In genomic region chr1:59482696-59483520, GRCm38 (mm10) we compare ENCODE assay signal across 8 mouse cellular contexts. TPM values are rescaled to one million over a fixed set of nuclear protein-coding genes. Genes with fewer than 3 reads are reported as not detected.
DNase-seq lines count a peak whose midpoint lies in the region; TF ChIP-seq lines count a peak whose summit lies in the region.

No protein-coding gene starts in this region.

- peak overlapping the region; percentile 69 to 88 for H3K4me3 ChIP-seq in MEL (ENCODE audit: control insufficient read depth in 1 of 2, insufficient read depth in 1 of 2, low read depth in 2 of 2, low read length in 2 of 2)
- H3K4me3 ChIP-seq in bone marrow, adult 2 months (replicated peaks; ENCODE audit: control insufficient read depth, low read depth, low read length): peak overlapping the region; percentile 76
- H3K4me3 ChIP-seq in forebrain, embryonic 10.5 days: peak overlapping the region; percentile 93
- peak overlapping the region; percentile 95 for H3K4me3 ChIP-seq in megakaryocyte, embryonic 14.5 days (replicated peaks)

- H3K27ac ChIP-seq in MEL (ENCODE audit: control insufficient read depth, low read depth, low read length): peak overlapping the region; percentile 81
- peak overlapping the region; percentile 66; the same call in 1 of the 2 replicates for H3K27ac ChIP-seq in bone marrow, adult 2 months (ENCODE audit: control insufficient read depth, insufficient read depth, low read depth, low read length, poor library complexity)
- H3K27ac ChIP-seq in forebrain, embryonic 10.5 days: peak overlapping the region; percentile 94

- H3K9ac ChIP-seq in MEL (ENCODE audit: control insufficient read depth, low read depth, low read length, poor library complexity, severe bottlenecking): peak overlapping the region; percentile 86

- H3K4me1 ChIP-seq in MEL (ENCODE audit: control insufficient read depth in 1 of 2, insufficient read depth in 2 of 2, low read length in 2 of 2): peaks cover 15 to 30% of the 10 kb centered on the region in 2 experiments
- H3K4me1 ChIP-seq in bone marrow, adult 2 months (ENCODE audit: control insufficient read depth, insufficient read depth, low read length): peaks cover 3% of the 10 kb centered on the region; the same call in 1 of the 2 replicates
- peaks cover 82% of the 10 kb centered on the region for H3K4me1 ChIP-seq in forebrain, embryonic 10.5 days
- peaks cover 59% of the 10 kb centered on the region for H3K4me1 ChIP-seq in megakaryocyte, embryonic 14.5 days

- intact Hi-C loops in heart, postnatal 14 days (cut with DNase I): loop anchor here (2.0 to 5.0 kb wide), 2 partner anchors 140 to 246 kb away; partner anchors contain the start of gene Als2

- no peak for TF ChIP-seq RAD21 in MEL (IDR thresholded peaks at IDR 0.05; ENCODE audit: low read depth, low read length)

- H3K27me3 ChIP-seq in MEL (ENCODE audit: control insufficient read depth in 1 of 2, insufficient read depth in 2 of 2, low read length in 2 of 2): no peaks in the 10 kb centered on the region
- peaks cover 50% of the 10 kb centered on the region for H3K27me3 ChIP-seq in forebrain, embryonic 10.5 days (ENCODE audit: poor library complexity, severe bottlenecking)
- peaks cover 26% of the 10 kb centered on the region for H3K27me3 ChIP-seq in megakaryocyte, embryonic 14.5 days (replicated peaks)

- no peak for TF ChIP-seq EP300 in MEL (IDR thresholded peaks at IDR 0.05; ENCODE audit: low read depth in 1 of 2, low read length in 2 of 2)

- peaks cover 51% of the 10 kb centered on the region for H3K79me2 ChIP-seq in MEL (ENCODE audit: control insufficient read depth, insufficient read depth, low read length, poor library complexity)

- WGBS in bone marrow, adult 2 months: 1% methylated on average over 88 of the region's 88 CpGs
- under 1% methylated on average over 69 of the region's 88 CpGs for WGBS in forebrain, embryonic 10.5 days

- 0 out of 4 replicates have a peak, but pooled peaks of 1 of the 2 experiments have one; percentile 26 for TF ChIP-seq POLR2A in MEL (IDR thresholded peaks at IDR 0.05; ENCODE audit: control insufficient read depth in 1 of 2, insufficient read depth in 1 of 2, low read depth in 1 of 2, low read length in 2 of 2, poor library complexity in 1 of 2)
- TF ChIP-seq POLR2A in bone marrow, adult 2 months (IDR thresholded peaks at IDR 0.05; ENCODE audit: borderline replicate concordance, control insufficient read depth, low read depth, low read length): no peak

- no peaks in the 10 kb centered on the region for H3K9me3 ChIP-seq in MEL (replicated peaks; ENCODE audit: insufficient read depth, low read length)
- no peaks in the 10 kb centered on the region for H3K9me3 ChIP-seq in forebrain, embryonic 10.5 days
- H3K9me3 ChIP-seq in megakaryocyte, embryonic 14.5 days: peaks cover 9% of the 10 kb centered on the region

- no peak for TF ChIP-seq CTCF in MEL (IDR thresholded peaks at IDR 0.05 in 2 of 3, conservative IDR thresholded peaks at IDR 0.05 in 1 of 3; ENCODE audit: control insufficient read depth in 1 of 3, insufficient read depth in 1 of 3, low read depth in 2 of 3, low read length in 3 of 3, poor library complexity in 1 of 3, severe bottlenecking in 1 of 3)
- TF ChIP-seq CTCF in bone marrow, adult 2 months (IDR thresholded peaks at IDR 0.05; ENCODE audit: control insufficient read depth, insufficient read depth, low read length): no peak

- peaks cover 1 to 26% of the 10 kb centered on the region in 2 experiments; a peak in 3 of 4 replicates for H3K36me3 ChIP-seq in MEL (ENCODE audit: control insufficient read depth in 1 of 2, insufficient read depth in 2 of 2, low read length in 2 of 2)
- H3K36me3 ChIP-seq in forebrain, embryonic 10.5 days (replicated peaks): peaks cover 19% of the 10 kb centered on the region
- peaks cover 16% of the 10 kb centered on the region for H3K36me3 ChIP-seq in megakaryocyte, embryonic 14.5 days (replicated peaks; ENCODE audit: low read length)

- peak; percentile 63 for DNase-seq in MEL (ENCODE audit: low read depth, low spot score)
- DNase-seq in forebrain, embryonic 10.5 days (ENCODE audit: extremely low spot score, low spot score): peak; percentile 63
- DNase-seq in heart, postnatal 14 days: peak; percentile 56
- DNase-seq in layer of hippocampus, adult 9-11 months: peak; percentile 19
- peak; percentile 45 for DNase-seq in skeletal muscle tissue, adult 2 months (ENCODE audit: low read depth, low spot score)
- no peak for DNase-seq in c-Kit-positive CD71-positive TER-119-positive erythroid progenitor cells, embryonic 14.5 days (ENCODE audit: low spot score)

TF ChIP-seq in MEL, 35 proteins besides CTCF, POLR2A, EP300 and RAD21:
- TF ChIP-seq KAT2A (conservative IDR thresholded peaks at IDR 0.05; ENCODE audit: low read depth, low read length): no peak
- no peak for TF ChIP-seq MYC (IDR thresholded peaks at IDR 0.05; ENCODE audit: low read depth, low read length)
- no peak for TF ChIP-seq USF1 (IDR thresholded peaks at IDR 0.05; ENCODE audit: low read depth, low read length)

RNA-seq across cellular contexts. Expression of gene Fzd7, which starts 0.7 kb away (rescaled TPM):
- 18.5 and 23.4 TPM in 2 replicates for total RNA-seq in MEL (2012; rRNA removed)
- polyA plus RNA-seq in MEL (2012; ENCODE audit: insufficient read depth in 1 of 2, insufficient read length in 2 of 2, low read depth in 1 of 2, low replicate concordance in 2 of 2, missing spikeins in 1 of 2): 10 to 100 TPM in 1 of 2 experiments, not detected in 1; 24.7 TPM
- polyA plus RNA-seq in bone marrow, adult 2 months (2011; ENCODE audit: insufficient read depth, insufficient read length, low replicate concordance, missing spikeins): 3.3 TPM in 1 of 2 replicates, not detected in the other
- 9.4 and 9.6 TPM in 2 replicates for polyA plus RNA-seq in forebrain, embryonic 10.5 days (2016; fragmentation: Nextera tagmentation; extraction: Ambion mirVana)
- total RNA-seq in heart, postnatal 14 days (2021): 1 to 10 TPM; 4.7 to 6.4 TPM
- 0.31 and 0.60 TPM in 2 replicates for polyA plus RNA-seq in megakaryocyte, embryonic 14.5 days (2012; ENCODE audit: insufficient read depth, low replicate concordance)

RNA-seq across cellular contexts. Expression of gene Gm973, which starts 33.2 kb away (rescaled TPM):
- total RNA-seq in MEL (2012; rRNA removed): 0.23 TPM in 1 of 2 replicates, not detected in the other
- polyA plus RNA-seq in MEL (2012; ENCODE audit: insufficient read depth in 1 of 2, insufficient read length in 2 of 2, low read depth in 1 of 2, low replicate concordance in 2 of 2, missing spikeins in 1 of 2): not detected
- polyA plus RNA-seq in bone marrow, adult 2 months (2011; ENCODE audit: insufficient read depth, insufficient read length, low replicate concordance, missing spikeins): 2.0 TPM in 1 of 2 replicates, not detected in the other
- polyA plus RNA-seq in forebrain, embryonic 10.5 days (2016; fragmentation: Nextera tagmentation; extraction: Ambion mirVana): 0.76 and 1.3 TPM in 2 replicates
- under 1 TPM; 0.29 to 0.79 TPM for total RNA-seq in heart, postnatal 14 days (2021)
- polyA plus RNA-seq in megakaryocyte, embryonic 14.5 days (2012; ENCODE audit: insufficient read depth, low replicate concordance): not detected in 2 replicates
